Mouse (Mus musculus) testis, adult 2 months (tissue): ENCODE measurements around the gene Rbpms2.

Experiments used
- CTCF ChIP-seq: fragments of 200-500 bp; IDR thresholded peaks from 2 replicates; pipeline ENCODE4 v1.5.1; 2012; ENCODE audit warnings: low read depth, mild to moderate bottlenecking, inconsistent platforms, low read length, moderate library complexity; ENCODE audit not compliant: control insufficient read depth, insufficient read depth, insufficient replicate concordance
- POLR2A ChIP-seq: fragments of 200-500 bp; IDR thresholded peaks from 2 replicates; pipeline ENCODE4 v1.6.1; 2012; ENCODE audit warnings: low read depth, mild to moderate bottlenecking, inconsistent platforms, low read length, moderate library complexity; ENCODE audit not compliant: control insufficient read depth

GRCm38 (mm10) chr9:65631354-65632021 is 2.0 kb downstream of the Rbpms2 start:
- TF ChIP-seq CTCF (no peak), POLR2A (no peak)
